Mouse (Mus musculus) adrenal gland, adult 18-20 months (tissue): Measurements from ENCODE around the gene Pgm3. TPM values are rescaled to one million over a fixed set of nuclear protein-coding genes. Genes with fewer than 3 reads are reported as not detected.
A peak's percentile ranks its signal among the peaks of the same experiment; 100 is the strongest.

ENCODE experiments used
- DNase-seq, 2 experiments: peaks; one replicate each; pipeline ENCODE4 v3.0.0; 2021 to 2022; ENCODE audit warnings: low spot score in 2 of 2
- total RNA-seq, 2 experiments: library from RNA; stranded (reverse); gene quantifications; 1 replicate in 1 of 2; 2 replicates in 1 of 2; pipeline ENCODE4 v1.2.3; 2021

Pgm3 gene
- total RNA-seq, 2 experiments from 2014 or later, result 32.2 to 42.6 TPM

DNA sequence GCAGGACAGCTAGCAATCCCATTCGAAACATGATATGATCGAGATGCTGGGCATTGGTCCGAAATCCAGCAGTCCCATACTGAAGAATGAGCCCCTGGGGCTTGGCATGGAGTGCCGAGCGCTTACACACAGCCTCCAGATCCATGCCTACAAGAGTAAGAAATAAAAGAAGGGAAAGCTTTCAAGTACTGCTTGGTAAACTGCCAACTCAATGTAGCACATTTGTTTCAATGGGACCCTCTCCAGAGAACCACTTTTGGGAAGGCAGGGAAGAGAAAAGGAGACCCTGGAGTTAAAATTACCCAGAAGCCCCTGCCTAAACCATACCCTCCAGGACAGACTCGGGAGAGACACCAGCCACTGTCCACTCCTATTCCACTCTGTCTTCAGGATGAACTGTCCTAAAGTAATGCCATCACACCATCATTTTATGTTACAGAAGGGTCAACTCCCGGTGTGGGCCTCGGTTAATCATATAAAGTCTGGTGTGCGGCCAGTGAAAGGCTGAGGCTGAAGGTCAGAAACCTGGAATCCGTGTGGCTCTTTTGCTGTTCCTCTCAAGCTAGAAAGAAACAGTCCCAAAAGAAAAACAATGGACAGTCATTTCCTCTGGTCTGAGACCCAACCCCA lies 1.3 kb downstream of the Pgm3 start:
- no peak for DNase-seq

DNA sequence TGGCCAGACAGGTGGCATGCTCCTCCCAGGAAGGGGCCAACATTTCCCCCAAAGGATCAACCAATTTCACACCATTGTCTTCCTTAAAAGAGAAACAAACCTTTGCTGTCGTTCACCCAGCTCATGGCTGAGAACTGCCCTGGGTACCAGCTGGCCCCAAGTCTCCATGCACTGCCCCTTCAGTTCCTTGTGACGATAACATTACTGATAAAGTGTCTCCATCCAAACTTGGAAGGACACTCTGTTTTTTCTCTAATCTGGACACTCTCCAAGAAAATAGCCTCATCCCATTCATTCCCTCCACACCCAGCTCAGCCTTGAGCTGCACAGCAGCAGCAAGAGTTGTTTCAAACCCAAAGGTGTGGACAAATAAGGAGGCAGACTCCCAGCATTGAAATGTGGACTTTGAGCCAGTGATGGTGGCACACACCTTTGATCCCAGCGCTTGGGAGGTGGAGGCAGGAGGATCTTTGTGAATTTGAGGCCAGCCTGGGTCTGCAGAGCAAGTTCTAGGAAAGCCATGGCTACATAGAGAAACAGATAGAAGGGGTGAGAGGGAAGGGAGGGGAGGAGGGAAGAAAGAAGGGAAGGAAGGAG lies 2.2 kb downstream of the Pgm3 start:
- no peak for DNase-seq

DNA sequence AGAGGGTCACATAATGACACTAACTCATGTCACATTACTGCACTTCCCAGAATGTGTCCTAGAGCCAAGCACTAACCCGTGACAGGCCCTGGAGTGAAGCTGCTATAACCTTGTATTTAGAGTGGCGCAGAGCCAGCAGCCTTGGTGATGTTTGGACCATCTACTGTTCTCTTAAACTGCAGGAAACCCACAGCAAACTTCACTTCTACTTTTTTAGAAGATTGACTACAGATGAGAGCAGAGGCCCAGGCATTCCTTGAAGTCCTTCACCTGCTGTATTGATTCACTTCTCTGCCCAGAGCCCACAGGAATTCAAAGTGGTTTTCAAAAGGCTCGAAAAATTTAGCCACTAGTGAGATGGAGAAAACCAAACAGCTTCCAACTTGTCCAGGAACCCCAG lies 11.1 kb downstream of the Pgm3 start:
- DNase-seq, result peak in 1 of 2 experiments; percentile 53

DNA sequence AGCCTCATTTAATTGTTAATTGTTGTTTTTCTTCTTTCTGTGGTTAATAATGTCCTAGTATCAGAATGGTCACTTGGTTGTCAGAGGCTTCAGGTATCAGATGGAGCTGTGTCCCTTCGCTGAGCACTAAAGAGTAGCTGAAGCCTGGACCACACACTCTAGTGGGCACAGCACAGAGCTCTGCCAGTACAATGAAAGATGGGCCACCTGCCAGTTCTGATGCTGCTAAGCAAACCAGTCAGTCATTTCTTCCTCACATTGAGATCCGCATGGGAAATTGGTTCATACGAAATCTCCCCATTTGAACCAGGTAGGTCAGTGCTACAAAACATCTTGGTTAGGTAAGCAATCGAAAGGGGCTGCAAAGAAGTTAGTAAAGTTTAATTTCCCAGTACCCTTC lies 17.0 kb downstream of the Pgm3 start:
- no peak for DNase-seq

DNA sequence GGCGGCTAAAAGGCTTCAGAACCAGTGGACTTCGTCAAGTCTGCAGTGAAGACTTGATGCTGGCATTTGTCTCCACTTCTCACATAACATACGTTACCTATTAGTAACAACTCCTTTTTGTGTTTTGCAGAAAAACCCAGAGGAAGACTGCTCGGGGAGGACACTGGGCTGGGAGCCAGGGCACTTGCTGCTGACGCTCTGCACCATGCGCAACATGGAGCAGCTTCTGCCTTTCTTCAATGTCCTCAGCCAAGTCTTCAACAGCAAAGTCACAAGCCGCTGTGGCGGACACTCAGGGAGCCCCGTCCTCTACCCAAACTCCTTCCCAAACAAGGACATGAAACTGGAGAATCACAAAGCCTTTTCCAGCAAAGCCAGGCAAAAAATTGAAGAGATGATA lies 17.8 kb downstream of the Pgm3 start:
- DNase-seq, result no peak

DNA sequence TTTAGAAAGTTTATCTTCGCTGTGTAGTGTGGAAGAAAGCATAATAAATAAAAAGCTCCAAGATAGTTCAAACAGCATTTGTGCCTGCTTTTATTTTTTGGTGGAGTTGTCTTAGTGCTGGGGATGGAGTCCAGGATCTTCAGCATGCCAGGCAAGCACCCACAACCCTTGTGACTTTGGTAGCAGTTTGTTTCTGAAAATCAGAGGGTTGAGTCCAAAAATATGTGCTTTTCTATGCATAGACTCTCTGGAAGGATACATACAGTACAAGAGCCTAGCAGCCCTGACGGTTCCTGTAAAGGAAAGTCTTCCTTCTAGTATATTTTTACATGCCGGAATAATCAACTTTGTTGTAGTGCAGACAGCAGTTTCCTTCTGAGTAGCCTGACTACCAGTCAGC lies 20.9 kb downstream of the Pgm3 start:
- DNase-seq, result no peak

DNA sequence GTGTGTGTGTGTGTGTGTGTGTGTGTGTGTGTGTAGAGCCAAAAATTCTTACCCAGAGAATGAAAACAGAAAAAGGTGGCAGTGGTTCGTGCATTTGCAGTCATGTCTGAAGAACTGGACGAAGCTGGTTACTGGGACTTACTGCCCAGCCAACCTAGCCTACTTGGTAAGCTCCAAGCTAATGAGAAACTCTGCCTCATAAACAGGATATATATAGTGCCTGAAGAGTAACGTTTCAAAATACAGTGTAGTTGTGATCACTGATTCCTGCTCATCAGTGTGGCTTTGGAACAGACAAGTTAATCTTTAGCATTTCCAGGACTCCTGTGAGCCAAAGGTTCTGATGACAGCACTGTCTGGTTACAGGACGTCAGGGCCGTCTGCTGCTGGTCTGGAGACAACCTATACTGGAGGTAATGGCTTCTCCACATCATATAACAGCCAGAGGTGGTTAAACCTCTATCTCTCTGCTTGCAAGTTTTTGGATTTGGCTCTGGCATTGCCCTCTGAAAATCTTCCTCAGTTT lies 21.9 kb downstream of the Pgm3 start:
- no peak for DNase-seq

DNA sequence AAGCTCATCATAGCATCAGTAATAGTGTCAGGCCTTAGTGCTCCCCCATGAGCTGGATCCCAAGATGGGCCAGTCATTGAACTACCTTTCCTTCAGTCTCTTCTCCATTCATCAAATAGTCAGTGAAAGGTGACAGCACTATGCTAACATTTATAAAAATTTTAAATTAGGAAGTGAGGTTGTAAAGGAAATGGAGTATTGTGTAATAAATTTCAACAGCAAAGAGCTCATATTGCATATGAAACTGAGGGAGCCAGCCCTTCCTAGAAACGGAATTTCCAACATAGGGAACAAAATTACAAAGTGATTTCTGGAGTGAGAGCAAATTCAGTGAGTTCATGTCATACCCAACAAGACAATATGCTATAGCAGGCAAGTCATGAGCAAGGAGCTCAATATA lies 27.1 kb downstream of the Pgm3 start:
- DNase-seq, result no peak

DNA sequence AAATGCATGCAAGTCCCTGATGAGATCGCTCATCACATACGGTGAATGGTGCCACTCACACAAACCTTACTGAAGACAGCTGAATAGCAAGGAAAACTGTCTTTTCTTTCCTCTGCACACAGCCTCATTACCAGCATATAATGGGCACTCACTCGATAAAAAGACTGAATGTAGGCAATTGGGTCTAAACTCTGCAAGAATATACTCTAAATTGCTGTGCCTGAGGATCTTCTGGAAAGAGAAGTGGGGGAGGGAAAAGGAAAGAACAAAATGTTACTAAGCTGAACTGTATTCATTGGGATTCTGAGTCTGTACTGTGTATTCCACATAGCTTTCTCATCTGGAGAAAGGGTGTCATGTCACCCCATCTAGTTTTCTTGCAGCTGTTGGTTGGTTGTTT lies 28.2 kb downstream of the Pgm3 start:
- no peak for DNase-seq

DNA sequence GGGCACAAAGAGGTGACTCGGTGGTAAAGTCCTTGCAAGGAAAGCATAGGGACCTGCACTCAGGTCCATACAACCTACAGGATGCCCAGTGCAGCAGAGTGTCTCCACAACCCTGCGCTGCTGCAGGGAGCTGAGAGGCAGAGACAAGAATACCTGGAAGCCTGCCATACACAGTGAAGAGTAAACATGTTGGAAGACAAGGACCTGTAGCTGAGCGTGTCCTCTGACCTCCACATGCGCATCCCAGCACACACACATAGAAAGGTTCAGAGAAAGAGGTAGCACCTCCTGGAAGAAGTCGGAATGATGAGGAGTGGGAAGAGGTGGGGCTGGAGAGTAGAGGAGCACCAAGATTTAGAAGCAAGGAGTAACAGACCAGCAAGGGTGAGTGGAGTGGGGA lies 37.6 kb downstream of the Pgm3 start:
- no peak for DNase-seq

DNA sequence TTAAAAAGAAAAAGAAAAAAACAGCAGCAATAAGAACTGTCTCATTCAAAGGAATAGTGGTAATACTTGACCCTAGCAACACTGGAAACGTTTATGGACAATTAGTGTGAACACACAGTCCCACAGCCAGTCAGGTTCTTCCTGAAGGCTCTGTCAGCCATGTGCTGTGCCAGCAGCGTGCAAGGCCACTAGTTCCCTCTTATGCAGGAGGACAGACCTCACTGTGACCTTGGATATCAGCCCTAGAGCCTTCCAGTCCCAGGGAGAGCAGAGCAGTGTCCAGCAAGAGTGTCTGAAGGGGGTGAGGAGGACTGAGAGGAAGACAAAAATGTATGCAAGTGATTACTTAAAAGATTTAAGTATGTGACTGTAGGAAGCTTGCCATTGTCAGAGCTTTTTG lies 46.0 kb downstream of the Pgm3 start:
- DNase-seq, result no peak

DNA sequence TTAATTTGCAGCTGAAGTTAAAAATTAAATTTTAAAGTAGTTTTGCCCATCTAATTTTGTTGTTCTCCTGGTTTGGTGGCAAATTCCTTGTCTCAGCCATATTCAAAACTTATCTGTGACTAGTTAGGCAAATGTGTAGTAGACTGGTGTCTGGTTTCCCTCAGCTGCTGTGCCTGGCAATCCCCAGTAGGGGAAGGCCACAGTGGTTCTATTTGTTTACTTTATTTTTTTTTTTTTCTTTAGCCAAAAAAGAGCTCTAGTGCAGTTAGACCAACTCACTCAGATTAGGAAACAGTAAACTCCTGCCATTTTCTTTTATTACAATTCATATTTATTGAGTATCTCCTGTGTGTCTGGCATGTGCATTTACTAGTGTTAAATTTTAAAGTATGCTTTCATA lies 49.3 kb downstream of the Pgm3 start:
- DNase-seq, result no peak

DNA sequence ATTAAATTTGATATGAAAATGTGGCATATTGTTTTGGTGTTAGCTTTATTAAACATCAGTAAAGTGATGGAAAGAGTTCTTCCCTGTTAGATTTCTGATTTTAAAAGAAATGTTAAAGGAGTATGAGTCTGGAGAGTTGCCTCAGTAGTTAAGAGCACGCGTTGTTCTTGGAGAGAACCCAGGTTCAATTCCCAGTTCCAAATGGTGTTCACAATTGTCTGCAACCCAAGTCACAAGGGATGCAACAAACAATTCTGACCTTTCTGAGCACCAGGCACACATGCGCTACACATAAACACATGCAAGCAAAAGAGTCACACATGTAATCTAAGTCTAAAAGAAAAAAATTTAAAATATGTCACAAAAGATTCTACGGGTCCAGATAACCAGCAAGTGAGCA lies 56.8 kb downstream of the Pgm3 start:
- DNase-seq, result no peak

DNA sequence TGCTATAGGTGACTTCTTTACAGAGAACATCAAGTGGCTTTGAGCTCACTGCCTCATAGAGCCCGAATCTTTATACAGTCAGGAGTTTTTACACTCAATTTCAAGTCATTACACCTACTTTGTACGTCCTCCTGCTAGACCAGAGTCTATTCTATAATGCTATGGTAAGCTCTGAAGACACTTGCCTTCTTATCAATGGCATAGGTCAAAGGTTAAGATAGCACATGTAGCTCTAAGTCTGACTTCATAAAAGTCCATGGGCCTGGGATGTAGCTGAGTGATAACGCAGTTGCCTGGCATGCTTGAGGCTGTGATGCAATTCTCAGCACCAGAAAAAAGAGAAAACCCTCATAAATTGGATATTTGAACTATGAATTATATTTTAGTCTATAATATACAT lies 57.3 kb downstream of the Pgm3 start:
- no peak for DNase-seq

DNA sequence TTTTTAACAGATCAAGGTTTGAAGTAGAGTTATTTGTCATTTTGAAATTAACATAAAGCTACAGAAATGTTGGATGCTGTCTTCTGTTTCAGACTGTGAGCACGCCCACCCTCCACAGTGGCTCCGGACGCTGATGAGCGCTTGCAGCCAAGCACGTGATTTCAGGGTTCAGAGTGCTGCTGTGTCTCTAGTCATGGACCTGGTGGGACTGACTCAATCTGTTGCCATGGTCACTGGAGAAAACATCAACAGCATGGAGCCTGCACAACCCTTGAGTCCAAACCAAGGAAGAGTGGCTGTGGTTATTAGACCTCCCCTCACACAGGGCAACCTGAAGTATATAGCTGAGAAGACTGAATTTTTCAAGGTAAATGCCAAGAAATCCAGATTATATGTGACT lies 57.9 kb downstream of the Pgm3 start:
- DNase-seq, result no peak

DNA sequence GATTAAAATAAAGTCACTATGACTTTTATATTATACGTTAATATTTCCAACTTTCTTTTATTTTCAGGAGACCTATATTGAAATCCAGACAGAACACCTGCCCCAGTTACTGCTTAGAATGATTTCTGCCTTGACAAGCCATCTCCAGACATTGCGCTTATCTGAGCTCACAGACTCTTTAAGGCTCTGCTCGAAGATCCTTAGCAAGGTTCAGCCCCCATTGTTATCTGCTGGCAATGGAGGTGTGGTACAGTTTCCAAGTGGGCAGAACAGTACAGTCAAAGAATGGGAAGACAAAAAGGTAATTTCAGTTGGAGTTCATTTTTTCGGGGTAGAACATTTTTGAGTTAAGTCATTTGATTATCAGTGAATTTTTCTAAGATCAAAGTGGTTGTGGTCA lies 64.2 kb downstream of the Pgm3 start:
- DNase-seq, result no peak

Other genes with a start within 250 kb of the Pgm3 start
- 1 to 10 TPM; 1.2 to 1.9 TPM for gene Ube2cbp, start 106.9 kb downstream of the Pgm3 start, total RNA-seq
- 10 to 100 TPM; 20.4 to 22.5 TPM for gene Dop1a, start 104.7 kb downstream of the Pgm3 start, total RNA-seq
- 1 to 10 TPM; 3.0 to 5.3 TPM for gene Rwdd2a, start 149 bp upstream of the Pgm3 start, total RNA-seq
- gene Me1, start 124.1 kb upstream of the Pgm3 start, total RNA-seq, result 1,000 to 10,000 TPM; 1,361 to 1,780 TPM
- 100 to 1,000 TPM; 136 to 445 TPM for gene Prss35, start 171.8 kb upstream of the Pgm3 start, total RNA-seq